Mouse (Mus musculus): ENCODE measurements around the gene Pitx1. TPM values are rescaled to one million over a fixed set of nuclear protein-coding genes. Genes with fewer than 3 reads are reported as not detected.

The Pitx1 gene
- polyA plus RNA-seq, 1 experiment from 2014 or later, result not detected

DNA sequence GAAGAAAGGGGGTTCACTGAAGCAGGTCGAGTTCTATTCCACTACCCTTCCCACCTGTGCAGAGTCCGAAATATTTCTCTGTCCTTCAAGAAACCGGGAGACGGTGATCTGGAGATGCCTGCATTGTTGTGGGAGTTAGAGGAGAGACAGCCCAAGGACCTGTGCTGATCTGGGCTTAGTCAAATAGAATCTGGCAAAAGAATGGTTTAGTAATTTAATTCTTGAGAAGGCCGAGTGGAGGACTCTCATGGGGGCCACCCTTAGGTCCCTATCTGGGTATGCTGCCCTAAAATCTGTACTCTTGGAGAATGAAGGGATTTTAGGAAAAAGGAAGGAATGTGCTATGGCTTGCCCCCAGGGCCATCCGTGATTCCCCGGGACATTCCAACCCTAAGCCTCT lies 2.1 kb downstream of the Pitx1 start:
- peaks cover 99% of the 10 kb centered on the region for H3K27me3 ChIP-seq (ENCODE audit: insufficient read depth, low read length)
- 8% methylated on average over 7 of the region's 7 CpGs for WGBS (ENCODE audit: insufficient replicate concordance)
- no peaks in the 10 kb centered on the region for H3K36me3 ChIP-seq (replicated peaks; ENCODE audit: insufficient read depth, low read length)
- no peak for TF ChIP-seq CTCF (IDR thresholded peaks at IDR 0.05; ENCODE audit: low read depth)
- no peak for TF ChIP-seq EP300 (IDR thresholded peaks at IDR 0.05; ENCODE audit: low read depth)
- H3K4me1 ChIP-seq (ENCODE audit: insufficient read depth), result peaks cover 3% of the 10 kb centered on the region
- H3K27ac ChIP-seq (ENCODE audit: low read depth), result no peak overlapping the region
- no peak overlapping the region for H3K9ac ChIP-seq (replicated peaks)
- no peak overlapping the region for H3K4me2 ChIP-seq (ENCODE audit: low read depth, low read length)
- no peaks in the 10 kb centered on the region for H3K9me3 ChIP-seq (ENCODE audit: low read length)
- no peak overlapping the region for H3K4me3 ChIP-seq (ENCODE audit: low read depth, low read length)
- no peak for DNase-seq
- no peak for ATAC-seq

GRCm38 (mm10) chr13:55832602-55833001 lies 3.4 kb downstream of the Pitx1 start:
- Histone ChIP-seq H3K36me3 (replicated peaks; ENCODE audit: insufficient read depth, low read length) (no peaks in the 10 kb centered on the region), H3K27me3 (ENCODE audit: insufficient read depth, low read length) (peaks cover 100% of the 10 kb centered on the region), H3K4me2 (ENCODE audit: low read depth, low read length) (no peak overlapping the region), H3K4me1 (ENCODE audit: insufficient read depth) (peaks cover 6% of the 10 kb centered on the region), H3K27ac (ENCODE audit: low read depth) (no peak overlapping the region), H3K9ac (replicated peaks) (no peak overlapping the region), H3K4me3 (ENCODE audit: low read depth, low read length) (no peak overlapping the region), H3K9me3 (ENCODE audit: low read length) (no peaks in the 10 kb centered on the region)
- DNase-seq (no peak), ATAC-seq (no peak)
- TF ChIP-seq EP300 (IDR thresholded peaks at IDR 0.05; ENCODE audit: low read depth) (no peak), CTCF (IDR thresholded peaks at IDR 0.05; ENCODE audit: low read depth) (no peak)
- WGBS (ENCODE audit: insufficient replicate concordance), result 36% methylated on average over 1 of the region's 1 CpGs

- ATAC-seq, result no peak
- Histone ChIP-seq H3K27ac (ENCODE audit: low read depth) (no peak overlapping the region), H3K4me3 (ENCODE audit: low read depth, low read length) (no peak overlapping the region), H3K27me3 (ENCODE audit: insufficient read depth, low read length) (peaks cover 98% of the 10 kb centered on the region), H3K9me3 (ENCODE audit: low read length) (no peaks in the 10 kb centered on the region), H3K9ac (replicated peaks) (no peak overlapping the region), H3K4me1 (ENCODE audit: insufficient read depth) (peaks cover 6% of the 10 kb centered on the region), H3K4me2 (ENCODE audit: low read depth, low read length) (no peak overlapping the region), H3K36me3 (replicated peaks; ENCODE audit: insufficient read depth, low read length) (no peaks in the 10 kb centered on the region)
- 4% methylated on average over 25 of the region's 25 CpGs for WGBS (ENCODE audit: insufficient replicate concordance)
- DNase-seq, result no peak
- TF ChIP-seq CTCF (IDR thresholded peaks at IDR 0.05; ENCODE audit: low read depth), result no peak
- no peak for TF ChIP-seq EP300 (IDR thresholded peaks at IDR 0.05; ENCODE audit: low read depth)
These were observed 4.3 kb downstream of the Pitx1 start for GRCm38 (mm10) chr13:55831722-55832160.

DNA sequence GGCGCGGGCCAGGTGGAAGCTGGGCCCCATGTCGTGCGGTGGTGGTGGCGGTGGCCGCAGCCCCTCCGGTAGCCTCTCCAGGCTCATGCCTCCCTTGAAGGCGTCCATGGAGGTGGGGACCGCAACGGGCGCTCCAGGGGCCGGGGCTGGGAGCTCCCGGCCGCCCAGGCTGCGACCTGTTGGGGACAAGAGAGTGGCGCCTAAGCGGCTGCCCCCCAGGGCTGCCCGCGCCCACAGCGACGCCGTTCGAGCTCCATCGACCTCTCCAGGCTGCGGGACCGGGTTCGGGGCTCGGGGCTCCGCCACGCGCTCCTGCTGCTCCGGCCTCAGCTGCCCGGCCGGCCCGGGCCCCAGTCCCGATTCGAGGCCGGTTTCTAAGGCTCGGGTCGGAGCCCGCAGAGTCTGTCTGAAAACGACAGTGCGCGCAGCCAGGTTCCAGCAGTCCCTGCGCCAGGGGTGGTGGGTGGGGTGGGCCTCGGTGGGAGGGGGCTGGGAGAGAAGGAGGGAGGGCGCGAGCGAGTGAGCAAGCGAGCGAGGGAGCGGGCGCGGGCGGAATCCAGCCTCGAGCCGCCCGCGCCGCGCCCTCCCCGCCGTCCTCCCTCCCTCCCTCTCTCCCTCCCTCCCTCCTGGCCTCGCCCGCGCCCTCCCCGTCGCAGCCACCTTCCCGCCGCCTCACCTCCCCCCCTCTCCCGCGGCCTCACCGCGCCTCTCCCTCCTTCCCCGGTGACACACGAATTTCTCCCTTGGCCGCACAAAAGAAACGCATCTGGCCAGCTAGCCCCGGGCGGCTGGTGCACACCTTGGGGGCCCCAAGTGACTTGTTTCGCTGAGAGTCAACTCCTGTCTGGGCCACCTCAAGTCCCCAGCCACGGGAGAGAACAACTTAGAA lies 4.9 kb downstream of the Pitx1 start:
- Histone ChIP-seq H3K4me1 (ENCODE audit: insufficient read depth) (peaks cover 6% of the 10 kb centered on the region), H3K27ac (ENCODE audit: low read depth) (no peak overlapping the region), H3K36me3 (replicated peaks; ENCODE audit: insufficient read depth, low read length) (no peaks in the 10 kb centered on the region), H3K9me3 (ENCODE audit: low read length) (no peaks in the 10 kb centered on the region), H3K27me3 (ENCODE audit: insufficient read depth, low read length) (peaks cover 98% of the 10 kb centered on the region), H3K4me3 (ENCODE audit: low read depth, low read length) (peak overlapping the region; percentile 19; the same call in 1 of the 2 replicates), H3K9ac (replicated peaks) (no peak overlapping the region), H3K4me2 (ENCODE audit: low read depth, low read length) (peak overlapping the region; percentile 35; the same call in 1 of the 2 replicates)
- no peak for DNase-seq
- ATAC-seq, result no peak
- TF ChIP-seq CTCF (IDR thresholded peaks at IDR 0.05; ENCODE audit: low read depth) (no peak), EP300 (IDR thresholded peaks at IDR 0.05; ENCODE audit: low read depth) (no peak)
- 1% methylated on average over 64 of the region's 82 CpGs for WGBS (ENCODE audit: insufficient replicate concordance)

DNA sequence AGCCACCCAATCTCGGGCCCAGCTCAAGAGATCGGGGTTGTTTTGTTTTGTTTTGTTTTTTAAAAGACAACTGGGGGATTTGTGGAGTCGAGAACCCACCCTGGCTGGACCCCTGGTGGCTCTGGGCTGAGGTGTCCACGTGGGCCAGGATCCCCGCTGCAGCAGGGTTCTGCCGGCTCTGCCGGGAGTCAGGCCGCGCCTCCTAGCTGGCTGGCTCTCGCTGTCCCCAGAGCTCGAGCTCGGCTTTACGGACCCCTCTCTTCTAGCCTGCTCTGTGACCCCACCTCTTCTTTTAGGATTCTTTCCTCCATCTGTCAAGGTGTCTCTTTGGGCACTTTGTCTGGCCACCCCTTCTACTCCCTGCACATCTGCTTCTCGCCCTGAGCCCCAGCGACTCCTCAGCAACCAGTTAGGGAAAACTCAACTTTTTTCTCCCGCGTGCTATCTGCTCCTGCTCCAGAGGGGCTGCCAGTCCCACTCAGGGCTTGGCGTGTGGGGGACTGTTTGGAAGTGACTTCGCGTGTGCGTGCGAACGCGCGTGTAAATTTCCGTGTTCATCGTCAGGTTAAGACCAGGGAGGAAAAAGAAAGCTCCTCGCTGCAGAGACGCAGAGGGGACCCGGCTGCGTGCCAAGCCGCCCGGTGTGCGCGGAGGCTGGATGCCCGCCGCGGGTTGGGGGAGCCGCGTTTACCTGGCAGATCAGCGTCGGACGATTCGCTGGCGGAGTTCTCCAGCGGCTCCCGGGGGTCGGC lies 5.7 kb downstream of the Pitx1 start:
- H3K4me1 ChIP-seq (ENCODE audit: insufficient read depth), result peaks cover 6% of the 10 kb centered on the region
- WGBS (ENCODE audit: insufficient replicate concordance), result 2% methylated on average over 48 of the region's 48 CpGs
- no peak overlapping the region for H3K27ac ChIP-seq (ENCODE audit: low read depth)
- H3K36me3 ChIP-seq (replicated peaks; ENCODE audit: insufficient read depth, low read length), result no peaks in the 10 kb centered on the region
- H3K4me3 ChIP-seq (ENCODE audit: low read depth, low read length), result peak overlapping the region; percentile 19; the same call in 1 of the 2 replicates
- H3K4me2 ChIP-seq (ENCODE audit: low read depth, low read length), result peak overlapping the region; percentile 35; the same call in 1 of the 2 replicates
- DNase-seq, result peak; percentile 23
- TF ChIP-seq EP300 (IDR thresholded peaks at IDR 0.05; ENCODE audit: low read depth) (no peak), CTCF (IDR thresholded peaks at IDR 0.05; ENCODE audit: low read depth) (no peak)
- peaks cover 98% of the 10 kb centered on the region for H3K27me3 ChIP-seq (ENCODE audit: insufficient read depth, low read length)
- no peaks in the 10 kb centered on the region for H3K9me3 ChIP-seq (ENCODE audit: low read length)
- no peak for ATAC-seq
- no peak overlapping the region for H3K9ac ChIP-seq (replicated peaks)

DNA sequence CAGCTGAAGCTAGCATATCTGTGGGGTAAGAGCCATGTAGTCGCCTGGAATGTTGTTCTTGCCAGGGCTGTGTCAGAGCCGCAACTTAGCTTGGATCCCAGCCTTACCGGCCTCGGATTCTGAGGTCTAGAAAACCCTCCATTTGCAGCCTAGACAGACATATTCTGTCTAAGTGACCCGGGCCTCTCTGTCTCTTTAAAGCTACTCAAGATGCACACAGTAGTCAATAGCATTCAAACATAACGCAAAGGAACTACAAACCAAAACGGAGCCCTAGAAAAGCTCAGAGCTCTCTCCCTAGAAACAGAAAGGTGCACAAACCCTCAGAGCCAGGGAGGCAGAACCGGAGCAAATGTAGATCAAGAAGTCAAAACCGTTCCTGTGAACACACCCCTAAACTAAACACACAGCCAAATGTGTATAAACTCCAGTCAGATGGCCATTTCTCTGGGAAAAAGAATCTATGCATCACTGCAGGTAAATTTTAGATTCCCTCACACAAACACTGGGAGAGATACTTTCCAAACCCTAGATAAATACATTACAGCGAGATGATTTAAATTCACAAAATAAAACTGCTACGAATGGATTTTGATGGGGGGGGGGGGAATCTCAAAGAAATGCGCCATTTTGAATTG lies 6.9 kb downstream of the Pitx1 start:
- DNase-seq, result no peak
- peaks cover 98% of the 10 kb centered on the region for H3K27me3 ChIP-seq (ENCODE audit: insufficient read depth, low read length)
- ATAC-seq, result no peak
- WGBS (ENCODE audit: insufficient replicate concordance), result 6% methylated on average over 12 of the region's 12 CpGs
- H3K36me3 ChIP-seq (replicated peaks; ENCODE audit: insufficient read depth, low read length), result no peaks in the 10 kb centered on the region
- no peak overlapping the region for H3K4me3 ChIP-seq (ENCODE audit: low read depth, low read length)
- no peak overlapping the region for H3K4me2 ChIP-seq (ENCODE audit: low read depth, low read length)
- no peak overlapping the region for H3K9ac ChIP-seq (replicated peaks)
- no peaks in the 10 kb centered on the region for H3K9me3 ChIP-seq (ENCODE audit: low read length)
- TF ChIP-seq CTCF (IDR thresholded peaks at IDR 0.05; ENCODE audit: low read depth) (no peak), EP300 (IDR thresholded peaks at IDR 0.05; ENCODE audit: low read depth) (no peak)
- H3K4me1 ChIP-seq (ENCODE audit: insufficient read depth), result peaks cover 6% of the 10 kb centered on the region
- no peak overlapping the region for H3K27ac ChIP-seq (ENCODE audit: low read depth)
